In the genomic region with DNA sequence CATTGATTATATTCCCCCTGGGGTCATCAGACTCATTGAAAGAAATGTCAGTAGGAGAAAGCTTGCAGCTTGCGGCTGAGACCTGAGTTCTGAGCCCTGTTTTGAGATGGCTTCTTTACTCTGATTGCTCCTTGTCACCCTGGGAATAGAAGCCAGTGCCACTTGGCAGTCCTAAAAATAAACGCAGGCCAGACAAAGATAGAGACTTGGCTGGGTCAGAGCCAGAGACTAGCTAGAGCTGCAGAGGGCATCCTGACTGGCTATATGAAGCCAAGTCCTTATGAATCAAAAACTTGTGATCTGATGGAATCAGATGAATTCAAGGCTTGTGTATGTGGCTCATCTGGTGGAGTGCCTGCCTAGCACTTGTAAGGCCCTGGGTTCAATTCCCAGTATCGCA, we compare ENCODE assay signal across 18 mouse cellular contexts. TPM values are rescaled to one million over a fixed set of nuclear protein-coding genes. Genes with fewer than 3 reads are reported as not detected.
DNase-seq lines count a peak whose midpoint lies in the region; ATAC-seq and TF ChIP-seq lines count a peak whose summit lies in the region.
"Had no signal": no experiment of that assay in that cellular context is flagged by ENCODE, and none has a peak within 500 bp of the region (broad histone marks: within the 10 kb centered on the region; RNA-seq: fewer than 3 reads in every experiment).

No protein-coding gene starts in this region.

- no peaks in the 10 kb centered on the region for H3K9me3 ChIP-seq in heart, embryonic 15.5 days (replicated peaks)
- H3K9me3 ChIP-seq: G1E; limb, embryonic 12.5 days; liver, embryonic 15.5 days had no signal

- 68% methylated on average over 3 of the region's 3 CpGs for WGBS in liver, adult 2 months
- 43% methylated on average over 3 of the region's 3 CpGs for WGBS in heart, embryonic 15.5 days

- H3K79me2 ChIP-seq in liver, adult 2 months (ENCODE audit: control insufficient read depth, insufficient read depth, low read length), result no peaks in the 10 kb centered on the region

- peak overlapping the region; percentile 24; the same call in 1 of the 2 replicates for H3K4me2 ChIP-seq in heart, embryonic 15.5 days
- H3K4me2 ChIP-seq: forebrain, embryonic 12.5 days; limb, embryonic 12.5 days; liver, embryonic 15.5 days had no signal

- TF ChIP-seq CTCF in liver, adult 2 months (IDR thresholded peaks at IDR 0.05; ENCODE audit: low read depth, low read length), result no peak

- no peak overlapping the region for H3K4me3 ChIP-seq in liver, adult 2 months (ENCODE audit: insufficient read depth, low read depth, low read length)
- H3K4me3 ChIP-seq in heart, embryonic 15.5 days, result no peak overlapping the region
- H3K4me3 ChIP-seq: forebrain, embryonic 12.5 days; limb, embryonic 12.5 days; liver, embryonic 15.5 days; megakaryocyte, embryonic 14.5 days had no signal

- DNase-seq in liver, adult 2 months (ENCODE audit: extremely low read depth, low read depth, low spot score), result peak; percentile 27
- DNase-seq in liver, result no peak
- peak; percentile 65 for DNase-seq in heart, adult 8-10 months (ENCODE audit: low spot score)
- DNase-seq in layer of hippocampus, postnatal 14 days (ENCODE audit: low spot score in 2 of 2), result no peak
- DNase-seq in ovary, adult 18-20 months (ENCODE audit: low spot score), result no peak
- DNase-seq: cerebellum, adult 11-12 months; kidney, adult 18-20 months; kidney, postnatal 14 days; lung, postnatal 10 days had no signal

- H3K36me3 ChIP-seq in liver, adult 2 months (ENCODE audit: control insufficient read depth, insufficient read depth, low read length), result no peaks in the 10 kb centered on the region
- no peaks in the 10 kb centered on the region for H3K36me3 ChIP-seq in heart, embryonic 15.5 days
- H3K36me3 ChIP-seq: forebrain, embryonic 12.5 days; G1E; limb, embryonic 12.5 days; liver, embryonic 15.5 days had no signal

- ATAC-seq in heart, embryonic 15.5 days (replicated peaks; ENCODE audit: insufficient number of reproducible peaks, insufficient read depth, low FRiP score, low read depth), result peak; percentile 62
- ATAC-seq in activated CD4-positive, CD25-positive, alpha-beta regulatory T cell, adult 4 months, result no peak
- ATAC-seq: CD4-positive, CD25-positive, alpha-beta regulatory T cell, adult 4 months; midbrain, embryonic 16.5 days had no signal

- no peak overlapping the region for H3K9ac ChIP-seq in liver, adult 2 months (ENCODE audit: low read depth, low read length)
- H3K9ac ChIP-seq in heart, embryonic 15.5 days, result no peak overlapping the region
- H3K9ac ChIP-seq: forebrain, embryonic 12.5 days; limb, embryonic 12.5 days; liver, embryonic 15.5 days had no signal

- no peak for TF ChIP-seq POLR2A in liver, adult 2 months (IDR thresholded peaks at IDR 0.05; ENCODE audit: extremely low read depth, insufficient read depth, low read length)

- no peak overlapping the region for H3K27ac ChIP-seq in liver, adult 2 months (replicated peaks; ENCODE audit: insufficient read depth, low read depth, low read length)
- H3K27ac ChIP-seq in heart, embryonic 15.5 days, result peak overlapping the region; percentile 92
- H3K27ac ChIP-seq: forebrain, embryonic 12.5 days; limb, embryonic 12.5 days; liver, embryonic 15.5 days had no signal

- no peaks in the 10 kb centered on the region for H3K27me3 ChIP-seq in liver, adult 2 months (ENCODE audit: control insufficient read depth, insufficient read depth, low read length)
- no peaks in the 10 kb centered on the region for H3K27me3 ChIP-seq in heart, embryonic 15.5 days
- H3K27me3 ChIP-seq: limb, embryonic 12.5 days had no signal

- peaks cover 5% of the 10 kb centered on the region; the same call in 1 of the 2 replicates for H3K4me1 ChIP-seq in liver, adult 2 months (ENCODE audit: control insufficient read depth, insufficient read depth, low read length)
- H3K4me1 ChIP-seq in heart, embryonic 15.5 days (replicated peaks), result peaks cover 37% of the 10 kb centered on the region
- H3K4me1 ChIP-seq: forebrain, embryonic 12.5 days; megakaryocyte, embryonic 14.5 days had no signal

RNA-seq across cellular contexts. Expression of gene Mdfi, which starts 15.5 kb away (rescaled TPM):
- 0.65 and 0.67 TPM in 2 replicates for total RNA-seq in liver, adult 2 months (2014; rRNA removed)
- 1.8 and 2.9 TPM in 2 replicates for polyA plus RNA-seq in liver, adult 2 months (2012; rRNA removed)
- 1 to 10 TPM; 1.7 to 2.2 (median 1.9) TPM for total RNA-seq in heart, adult 8-10 months (2022)
- polyA plus RNA-seq in heart, embryonic 15.5 days (2015; fragmentation: Nextera tagmentation; extraction: Ambion mirVana), result 7.9 and 12.1 TPM in 2 replicates
- not detected for polyA plus RNA-seq in activated CD4-positive, CD25-positive, alpha-beta regulatory T cell, adult 4 months (2017; shearing (Covaris generic))
- total RNA-seq in layer of hippocampus, postnatal 14 days (2021), result 1 to 10 TPM; 1.4 to 1.8 TPM
- polyA plus RNA-seq: CD4-positive, CD25-positive, alpha-beta regulatory T cell, adult 4 months; G1E had no signal

Comparison
In these comparisons a context has a peak if more than half of its experiments do, and no peak if none do; other contexts are left out.
1. DNase-seq: peak in liver, adult 2 months (single experiment) and heart, adult 8-10 months (single experiment); none in liver (single experiment), layer of hippocampus, postnatal 14 days (0 of 2) and ovary, adult 18-20 months (single experiment).